8 mouse cellular contexts compared by ENCODE assay signal in the genomic region with DNA sequence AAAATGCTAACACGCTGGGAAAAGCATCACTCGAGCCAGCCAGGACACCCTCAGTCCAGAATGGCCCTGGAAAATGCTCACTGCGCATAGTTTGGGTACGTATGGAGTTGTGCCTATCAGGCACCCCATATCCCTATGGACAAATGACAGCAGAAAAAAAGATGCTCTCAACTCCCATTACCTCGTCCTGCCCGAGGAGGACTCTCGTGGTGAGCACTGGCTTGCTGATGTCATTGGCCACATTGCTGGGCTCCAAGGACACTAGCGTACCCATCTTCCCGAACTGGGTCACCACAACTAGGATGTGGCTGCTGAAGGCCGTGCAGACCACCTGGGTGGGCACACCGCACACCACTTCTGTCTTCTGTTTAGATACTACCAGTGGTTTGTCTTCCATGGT. TPM values are rescaled to one million over a fixed set of nuclear protein-coding genes. Genes with fewer than 3 reads are reported as not detected.
DNase-seq lines count a peak whose midpoint lies in the region; ATAC-seq lines count a peak whose summit lies in the region.

No protein-coding gene starts in this region.

- peak overlapping the region; percentile 96 for H3K4me3 ChIP-seq in lung, embryonic 15.5 days
- peak overlapping the region; percentile 60 for H3K4me3 ChIP-seq in embryonic facial prominence, embryonic 15.5 days (replicated peaks)
- H3K4me3 ChIP-seq in limb, embryonic 10.5 days, result peak overlapping the region; percentile 79
- peak overlapping the region; percentile 71 for H3K4me3 ChIP-seq in neural tube, embryonic 15.5 days (replicated peaks)

- DNase-seq in lung, postnatal 4 days, result no peak
- DNase-seq in limb, embryonic 10.5 days (ENCODE audit: low spot score), result no peak
- no peak for DNase-seq in urinary bladder, postnatal 14 days (ENCODE audit: low spot score)
- no peak for DNase-seq in frontal cortex, postnatal 36 days (ENCODE audit: low spot score in 2 of 2)

- no peak overlapping the region for H3K27ac ChIP-seq in lung, embryonic 15.5 days
- no peak overlapping the region for H3K27ac ChIP-seq in embryonic facial prominence, embryonic 15.5 days (replicated peaks)
- H3K27ac ChIP-seq in limb, embryonic 10.5 days, result peak overlapping the region; percentile 84
- no peak overlapping the region for H3K27ac ChIP-seq in neural tube, embryonic 15.5 days (replicated peaks)

- H3K9me3 ChIP-seq in lung, embryonic 15.5 days, result no peaks in the 10 kb centered on the region
- H3K9me3 ChIP-seq in embryonic facial prominence, embryonic 15.5 days (replicated peaks), result no peaks in the 10 kb centered on the region
- no peaks in the 10 kb centered on the region for H3K9me3 ChIP-seq in limb, embryonic 10.5 days (replicated peaks)
- H3K9me3 ChIP-seq in neural tube, embryonic 15.5 days (replicated peaks), result no peaks in the 10 kb centered on the region

- H3K36me3 ChIP-seq in lung, embryonic 15.5 days, result peaks cover 19% of the 10 kb centered on the region
- peaks cover 28% of the 10 kb centered on the region for H3K36me3 ChIP-seq in embryonic facial prominence, embryonic 15.5 days
- peaks cover 37% of the 10 kb centered on the region for H3K36me3 ChIP-seq in limb, embryonic 10.5 days
- H3K36me3 ChIP-seq in neural tube, embryonic 15.5 days, result peaks cover 27% of the 10 kb centered on the region

- peaks cover 11% of the 10 kb centered on the region for H3K4me1 ChIP-seq in lung, embryonic 15.5 days
- peaks cover 12% of the 10 kb centered on the region for H3K4me1 ChIP-seq in embryonic facial prominence, embryonic 15.5 days
- H3K4me1 ChIP-seq in limb, embryonic 10.5 days, result peaks cover 36% of the 10 kb centered on the region
- peaks cover 26% of the 10 kb centered on the region for H3K4me1 ChIP-seq in neural tube, embryonic 15.5 days

- H3K4me2 ChIP-seq in lung, embryonic 15.5 days, result peak overlapping the region; percentile 94
- H3K4me2 ChIP-seq in embryonic facial prominence, embryonic 15.5 days (replicated peaks), result peak overlapping the region; percentile 81
- peak overlapping the region; percentile 95 for H3K4me2 ChIP-seq in neural tube, embryonic 15.5 days

- H3K9ac ChIP-seq in lung, embryonic 15.5 days, result peak overlapping the region; percentile 88
- peak overlapping the region; percentile 53 for H3K9ac ChIP-seq in embryonic facial prominence, embryonic 15.5 days
- peak overlapping the region; percentile 85 for H3K9ac ChIP-seq in neural tube, embryonic 15.5 days (replicated peaks)

- WGBS in lung, embryonic 15.5 days, result 35% methylated on average over 11 of the region's 11 CpGs
- WGBS in embryonic facial prominence, embryonic 15.5 days, result 39% methylated on average over 11 of the region's 11 CpGs
- 43% methylated on average over 11 of the region's 11 CpGs for WGBS in limb, embryonic 10.5 days
- WGBS in neural tube, embryonic 15.5 days, result 38% methylated on average over 11 of the region's 11 CpGs

- H3K27me3 ChIP-seq in lung, embryonic 15.5 days, result no peaks in the 10 kb centered on the region
- no peaks in the 10 kb centered on the region for H3K27me3 ChIP-seq in embryonic facial prominence, embryonic 15.5 days
- H3K27me3 ChIP-seq in limb, embryonic 10.5 days (ENCODE audit: low read depth, poor library complexity, severe bottlenecking), result no peaks in the 10 kb centered on the region
- no peaks in the 10 kb centered on the region for H3K27me3 ChIP-seq in neural tube, embryonic 15.5 days (replicated peaks)

- no peak for ATAC-seq in lung, embryonic 15.5 days (ENCODE audit: borderline replicate concordance, extremely low read depth, low FRiP score, low TSS enrichment)
- ATAC-seq in embryonic facial prominence, embryonic 15.5 days (ENCODE audit: insufficient number of reproducible peaks, low FRiP score, low TSS enrichment, low read depth), result no peak
- no peak for ATAC-seq in neural tube, embryonic 15.5 days (ENCODE audit: low FRiP score)
- ATAC-seq in granulocyte monocyte progenitor cell, adult 5-6 weeks (replicated peaks; ENCODE audit: poor library complexity, severe bottlenecking), result no peak

RNA-seq across cellular contexts. Expression of gene Gm26938, which starts 0.3 kb away (rescaled TPM):
- not detected in 2 replicates for polyA plus RNA-seq in lung, embryonic 15.5 days (2015; fragmentation: Nextera tagmentation; extraction: Ambion mirVana)
- polyA plus RNA-seq in embryonic facial prominence, embryonic 15.5 days (2015; fragmentation: Nextera tagmentation; extraction: Ambion mirVana), result not detected in 2 replicates
- not detected in 2 replicates for polyA plus RNA-seq in limb, embryonic 10.5 days (2016; fragmentation: Nextera tagmentation; extraction: Ambion mirVana)
- polyA plus RNA-seq in neural tube, embryonic 15.5 days (2015; fragmentation: Nextera tagmentation; extraction: Ambion mirVana), result not detected in 2 replicates
- not detected in 2 replicates for total RNA-seq in granulocyte monocyte progenitor cell, adult 5-6 weeks (2014; fragmentation: Nextera tagmentation)
- total RNA-seq in granulocyte monocyte progenitor cell, adult 5-6 weeks (2017), result not detected in 2 replicates

RNA-seq across cellular contexts. Expression of gene Psmg3, which starts 0.7 kb away (rescaled TPM):
- 73.9 and 76.8 TPM in 2 replicates for polyA plus RNA-seq in lung, embryonic 15.5 days (2015; fragmentation: Nextera tagmentation; extraction: Ambion mirVana)
- polyA plus RNA-seq in embryonic facial prominence, embryonic 15.5 days (2015; fragmentation: Nextera tagmentation; extraction: Ambion mirVana), result 61.0 and 63.2 TPM in 2 replicates
- 89.9 and 116 TPM in 2 replicates for polyA plus RNA-seq in limb, embryonic 10.5 days (2016; fragmentation: Nextera tagmentation; extraction: Ambion mirVana)
- 72.1 and 76.3 TPM in 2 replicates for polyA plus RNA-seq in neural tube, embryonic 15.5 days (2015; fragmentation: Nextera tagmentation; extraction: Ambion mirVana)
- 79.1 and 83.9 TPM in 2 replicates for total RNA-seq in granulocyte monocyte progenitor cell, adult 5-6 weeks (2014; fragmentation: Nextera tagmentation)
- 25.7 and 30.3 TPM in 2 replicates for total RNA-seq in granulocyte monocyte progenitor cell, adult 5-6 weeks (2017)

RNA-seq across cellular contexts. Expression of gene Tmem184a, which starts 6.2 kb away (rescaled TPM):
- 12.5 and 13.2 TPM in 2 replicates for polyA plus RNA-seq in lung, embryonic 15.5 days (2015; fragmentation: Nextera tagmentation; extraction: Ambion mirVana)
- polyA plus RNA-seq in embryonic facial prominence, embryonic 15.5 days (2015; fragmentation: Nextera tagmentation; extraction: Ambion mirVana), result 10.7 and 12.2 TPM in 2 replicates
- polyA plus RNA-seq in limb, embryonic 10.5 days (2016; fragmentation: Nextera tagmentation; extraction: Ambion mirVana), result 2.1 and 2.2 TPM in 2 replicates
- 0.20 and 1.7 TPM in 2 replicates for polyA plus RNA-seq in neural tube, embryonic 15.5 days (2015; fragmentation: Nextera tagmentation; extraction: Ambion mirVana)
- not detected in 2 replicates for total RNA-seq in granulocyte monocyte progenitor cell, adult 5-6 weeks (2014; fragmentation: Nextera tagmentation)
- 0.04 TPM in 1 of 2 replicates, not detected in the other for total RNA-seq in granulocyte monocyte progenitor cell, adult 5-6 weeks (2017)

RNA-seq across cellular contexts. Expression of gene Mafk, which starts 34.6 kb away (rescaled TPM):
- 14.1 and 15.3 TPM in 2 replicates for polyA plus RNA-seq in lung, embryonic 15.5 days (2015; fragmentation: Nextera tagmentation; extraction: Ambion mirVana)
- polyA plus RNA-seq in embryonic facial prominence, embryonic 15.5 days (2015; fragmentation: Nextera tagmentation; extraction: Ambion mirVana), result 11.6 and 11.7 TPM in 2 replicates
- polyA plus RNA-seq in limb, embryonic 10.5 days (2016; fragmentation: Nextera tagmentation; extraction: Ambion mirVana), result 7.1 and 8.1 TPM in 2 replicates
- 10.8 and 14.2 TPM in 2 replicates for polyA plus RNA-seq in neural tube, embryonic 15.5 days (2015; fragmentation: Nextera tagmentation; extraction: Ambion mirVana)
- total RNA-seq in granulocyte monocyte progenitor cell, adult 5-6 weeks (2014; fragmentation: Nextera tagmentation), result 12.1 and 18.5 TPM in 2 replicates
- 18.5 and 23.0 TPM in 2 replicates for total RNA-seq in granulocyte monocyte progenitor cell, adult 5-6 weeks (2017)

RNA-seq across cellular contexts. Expression of gene Ints1, which starts 50.5 kb away (rescaled TPM):
- 22.8 and 24.7 TPM in 2 replicates for polyA plus RNA-seq in lung, embryonic 15.5 days (2015; fragmentation: Nextera tagmentation; extraction: Ambion mirVana)
- polyA plus RNA-seq in embryonic facial prominence, embryonic 15.5 days (2015; fragmentation: Nextera tagmentation; extraction: Ambion mirVana), result 23.0 and 23.7 TPM in 2 replicates
- polyA plus RNA-seq in limb, embryonic 10.5 days (2016; fragmentation: Nextera tagmentation; extraction: Ambion mirVana), result 42.5 and 43.7 TPM in 2 replicates
- polyA plus RNA-seq in neural tube, embryonic 15.5 days (2015; fragmentation: Nextera tagmentation; extraction: Ambion mirVana), result 25.6 and 29.0 TPM in 2 replicates
- 85.9 and 93.1 TPM in 2 replicates for total RNA-seq in granulocyte monocyte progenitor cell, adult 5-6 weeks (2014; fragmentation: Nextera tagmentation)
- total RNA-seq in granulocyte monocyte progenitor cell, adult 5-6 weeks (2017), result 46.7 and 53.4 TPM in 2 replicates
